Mouse (Mus musculus): ENCODE measurements around the gene Parp1.
"Not testable (repeated sequence)": the region's sequence is repeated elsewhere in the genome, so short reads cannot be mapped to it uniquely, and the experiment has no call there.

The Parp1 gene

DNA sequence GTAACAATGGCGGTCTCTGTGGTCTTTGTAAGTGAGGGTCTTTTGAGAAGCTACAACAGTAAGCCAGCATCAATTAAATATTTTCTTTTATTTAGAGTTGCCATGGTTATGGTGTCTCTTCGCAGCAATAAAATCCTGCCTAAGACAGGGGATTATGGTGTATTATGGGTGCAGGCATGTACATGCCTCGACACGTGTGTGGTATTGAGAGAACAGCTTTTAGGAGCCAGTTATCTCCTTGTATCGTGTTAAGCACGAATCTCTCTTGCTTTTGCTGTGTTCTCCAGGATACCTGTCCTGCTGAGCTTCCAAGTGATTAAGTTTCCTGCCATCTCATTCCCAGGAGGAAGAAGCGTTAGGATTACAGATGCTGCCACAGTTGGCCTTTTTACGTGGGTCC, 9.3 kb upstream of the Parp1 start:
- DNase-seq (ENCODE audit: low spot score), result no peak

GRCm38 (mm10) chr1:180561187-180561586, 7.5 kb upstream of the Parp1 start:
- no peak for DNase-seq (ENCODE audit: low spot score)

GRCm38 (mm10) chr1:180564885-180565284, 3.8 kb upstream of the Parp1 start:
- no peak for DNase-seq (ENCODE audit: low spot score)

DNA sequence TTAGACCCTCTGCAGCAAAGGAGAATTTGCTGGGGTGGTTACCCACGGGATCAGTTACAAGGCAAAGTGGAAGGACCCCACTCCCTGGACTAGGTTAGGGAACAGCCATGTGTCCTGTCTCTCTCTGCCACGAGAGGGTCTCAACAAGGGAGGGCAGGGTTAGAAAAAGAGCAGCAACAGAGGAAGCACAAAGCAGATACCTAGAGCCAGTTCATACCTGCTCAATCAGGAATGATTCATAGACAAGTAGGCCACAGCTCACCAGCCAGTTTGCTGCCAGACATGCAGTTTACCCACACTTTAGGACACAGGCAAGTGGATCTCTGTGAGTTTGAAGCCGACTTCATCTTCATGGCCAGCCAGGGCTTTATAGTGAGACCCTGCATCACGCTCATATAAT, 963 bp upstream of the Parp1 start:
- DNase-seq (ENCODE audit: low spot score), result no peak

DNA sequence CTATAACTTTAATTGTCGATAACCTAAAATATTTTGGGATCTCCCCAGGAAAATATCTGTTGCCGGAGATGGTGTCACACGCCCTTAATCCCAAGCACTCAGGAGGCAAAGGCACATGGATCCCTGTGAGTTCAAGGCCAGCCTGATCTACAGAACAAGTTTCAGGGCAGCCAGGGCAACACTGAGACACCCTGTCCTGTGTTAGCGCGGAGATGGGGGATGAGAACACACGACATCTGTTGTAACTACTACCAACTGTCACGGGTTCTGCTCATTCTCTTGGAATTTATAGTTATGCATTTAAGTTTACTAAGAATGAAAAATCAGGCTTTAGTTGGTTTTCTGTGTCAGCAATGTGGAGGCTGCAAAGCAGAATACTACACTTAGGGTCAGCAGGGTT, 476 bp upstream of the Parp1 start:
- DNase-seq (ENCODE audit: low spot score), result no peak

GRCm38 (mm10) chr1:180569453-180569852, 729 bp downstream of the Parp1 start:
- no peak for DNase-seq (ENCODE audit: low spot score)

- no peak for DNase-seq (ENCODE audit: low spot score)
Observed at GRCm38 (mm10) chr1:180570181-180570580, 1.5 kb downstream of the Parp1 start.

DNA sequence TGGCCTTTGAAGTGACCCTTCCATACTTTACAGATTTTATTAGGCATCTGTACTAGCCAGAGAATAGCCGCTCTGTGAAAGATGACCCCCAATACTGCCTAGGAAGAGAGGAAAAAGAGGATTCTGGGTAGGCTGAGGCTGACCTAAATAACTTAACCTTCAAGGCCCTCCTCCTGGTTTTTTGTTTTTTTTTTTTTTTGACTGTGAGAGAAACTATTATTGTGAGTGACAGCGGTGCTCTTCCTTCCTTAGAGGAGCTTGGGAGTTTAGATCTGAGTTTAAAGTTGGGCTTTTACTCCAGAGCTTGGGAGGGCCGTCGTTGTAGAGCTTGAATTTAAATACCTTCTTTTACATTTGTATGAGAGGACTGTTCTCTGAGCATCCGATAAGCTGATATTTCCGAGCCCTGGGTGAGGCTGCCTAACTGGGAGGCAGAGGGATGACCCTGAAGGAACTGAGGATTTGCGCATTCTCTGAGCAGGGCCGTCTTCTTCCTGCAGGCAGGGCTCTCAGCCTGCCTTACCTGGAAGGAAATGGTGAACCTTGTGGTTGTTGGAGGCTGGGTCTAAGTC, 2.4 kb downstream of the Parp1 start:
- DNase-seq (ENCODE audit: low spot score), result no peak

DNA sequence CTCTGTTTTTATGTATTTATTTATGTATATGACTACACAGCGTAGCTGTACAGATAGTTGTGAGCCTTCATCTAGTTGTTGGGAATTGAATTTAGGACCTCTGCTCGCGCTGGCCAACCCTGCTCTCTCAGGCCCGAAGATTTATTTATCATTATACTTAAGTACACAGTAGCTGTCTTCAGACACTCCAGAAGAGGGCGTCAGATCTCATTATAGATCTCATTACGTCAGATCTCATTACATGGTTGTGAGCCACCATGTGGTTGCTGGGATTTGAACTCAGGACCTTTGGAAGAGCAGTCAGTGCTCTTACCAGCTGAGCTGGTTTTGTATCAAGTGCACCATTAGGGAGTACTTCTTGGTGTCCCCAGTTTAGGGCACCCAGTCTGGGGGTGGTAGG, 3.0 kb downstream of the Parp1 start:
- DNase-seq (ENCODE audit: low spot score), result not testable (repeated sequence)

DNA sequence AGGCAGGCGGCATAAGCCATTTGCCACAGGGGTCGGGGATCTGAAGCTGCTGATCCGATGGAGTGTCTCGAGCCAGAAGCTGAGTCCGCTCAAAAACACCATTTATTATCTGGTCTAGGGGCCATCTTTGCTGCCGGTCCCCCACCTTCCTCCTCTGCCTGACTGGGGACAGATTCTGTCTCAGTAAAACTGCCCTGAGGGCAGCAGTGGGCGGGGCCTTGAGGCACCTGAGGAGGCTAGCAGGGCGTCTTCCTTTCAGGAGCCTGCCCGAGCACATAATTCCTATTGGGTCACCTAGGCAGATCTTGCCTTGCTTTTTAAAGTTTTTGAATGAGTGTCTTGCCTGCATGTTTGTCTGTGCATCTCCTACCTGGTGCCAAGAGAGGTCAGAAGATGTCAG, 3.4 kb downstream of the Parp1 start:
- no peak for DNase-seq (ENCODE audit: low spot score)

GRCm38 (mm10) chr1:180576524-180576923, 7.8 kb downstream of the Parp1 start:
- no peak for DNase-seq (ENCODE audit: low spot score)

DNA sequence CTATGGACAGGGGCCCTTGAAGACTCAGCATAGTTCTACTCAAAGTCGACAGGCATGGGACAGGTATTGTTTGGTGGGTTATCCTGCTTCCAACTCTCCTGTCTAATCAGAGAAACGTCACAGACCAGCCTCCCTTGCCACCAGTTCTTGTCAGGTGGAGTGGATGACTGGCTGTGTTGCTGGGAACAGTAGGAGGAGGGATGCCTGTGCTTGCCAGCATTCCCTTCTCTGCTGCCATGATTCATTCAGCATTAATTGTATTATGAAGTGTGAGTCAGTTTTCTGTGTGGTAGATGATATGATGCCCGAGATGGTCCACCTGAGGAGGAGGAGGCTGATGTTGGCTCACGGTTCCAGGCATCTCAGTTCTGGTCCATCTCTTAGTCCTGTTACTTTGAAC, 9.1 kb downstream of the Parp1 start:
- DNase-seq (ENCODE audit: low spot score), result no peak

- no peak for DNase-seq (ENCODE audit: low spot score)
Observed at GRCm38 (mm10) chr1:180587792-180588442, 19.2 kb downstream of the Parp1 start.

DNA sequence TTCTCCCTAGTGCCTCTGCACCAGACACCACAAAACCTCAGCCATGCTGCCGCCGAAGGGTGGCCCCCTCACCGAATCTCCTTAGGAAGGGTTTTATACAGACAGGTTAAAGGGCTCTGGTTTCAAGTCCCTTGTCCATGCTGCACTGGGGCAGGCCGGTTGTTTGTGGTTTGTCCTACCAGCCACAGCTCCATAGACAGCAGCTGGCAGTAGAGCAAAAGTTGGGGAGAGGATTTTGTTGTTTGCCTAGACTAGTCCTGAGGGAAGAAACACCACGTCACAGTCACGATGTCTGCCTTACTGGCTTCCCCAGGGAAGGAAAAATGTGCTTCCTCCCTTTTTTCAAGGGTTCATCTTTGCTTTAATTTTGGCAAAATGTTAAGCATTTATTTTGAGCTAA, 31.9 kb downstream of the Parp1 start:
- no peak for DNase-seq (ENCODE audit: low spot score)

GRCm38 (mm10) chr1:180601806-180602205, 33.1 kb downstream of the Parp1 start:
- DNase-seq (ENCODE audit: low spot score), result no peak

DNA sequence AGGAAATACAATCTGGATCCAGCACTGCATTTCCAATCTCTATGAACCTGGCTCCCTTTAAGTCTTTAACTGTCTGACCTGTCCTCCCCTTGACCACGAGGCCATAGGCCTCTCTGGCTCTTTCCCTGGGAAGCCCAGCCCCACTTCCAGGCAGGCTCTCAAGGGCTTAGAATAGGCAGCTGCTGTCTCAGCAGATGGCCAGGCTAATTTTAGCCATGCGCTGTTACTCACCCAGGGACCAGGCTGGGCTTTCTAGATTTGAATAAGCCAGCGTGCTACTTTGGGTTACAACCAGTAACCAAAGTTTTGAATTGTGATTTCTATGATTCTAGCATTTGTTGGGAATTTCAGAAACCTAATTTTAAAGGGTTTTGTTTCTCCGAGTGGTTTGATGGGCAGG, 35.9 kb downstream of the Parp1 start:
- no peak for DNase-seq (ENCODE audit: low spot score)

GRCm38 (mm10) chr1:180606106-180606505, 37.4 kb downstream of the Parp1 start:
- no peak for DNase-seq (ENCODE audit: low spot score)

GRCm38 (mm10) chr1:180606796-180607577, 38.3 kb downstream of the Parp1 start:
- DNase-seq (ENCODE audit: low spot score), result no peak

DNA sequence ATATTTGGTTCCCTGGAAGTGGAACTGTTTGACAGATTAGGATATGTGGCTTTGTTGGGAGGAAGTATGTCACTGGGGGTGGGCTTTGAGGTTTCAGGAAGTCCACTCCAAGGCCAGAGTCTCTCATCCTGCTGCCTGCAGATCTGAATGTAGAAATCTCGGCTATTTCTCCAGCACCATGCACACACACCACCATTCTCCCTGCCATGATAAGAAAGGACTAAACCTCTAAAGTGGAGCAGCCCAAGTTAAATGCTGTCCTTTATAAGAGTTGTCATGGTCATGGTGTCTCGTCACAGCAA, 38.8 kb downstream of the Parp1 start:
- DNase-seq (ENCODE audit: low spot score), result no peak

DNA sequence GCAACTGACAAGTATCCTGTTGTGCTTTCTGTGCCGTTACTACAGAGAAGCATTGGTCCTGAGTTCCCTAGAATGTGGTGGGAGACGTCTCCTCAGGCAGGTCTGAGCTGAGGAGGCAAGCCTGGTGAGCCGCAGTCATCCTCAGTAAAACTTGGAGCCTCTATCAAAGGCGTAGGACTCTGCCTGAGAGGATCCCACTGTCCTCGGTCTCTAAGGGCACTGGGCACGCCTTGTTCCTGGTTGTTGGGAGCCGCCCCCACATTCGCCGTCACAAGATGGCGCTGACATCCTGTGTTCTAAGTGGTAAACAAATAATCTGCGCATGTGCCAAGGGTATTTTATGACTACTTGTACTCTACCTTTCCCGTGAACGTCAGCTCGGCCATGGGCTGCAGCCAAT, 43.1 kb downstream of the Parp1 start:
- not testable (repeated sequence) for DNase-seq (ENCODE audit: low spot score)

DNA sequence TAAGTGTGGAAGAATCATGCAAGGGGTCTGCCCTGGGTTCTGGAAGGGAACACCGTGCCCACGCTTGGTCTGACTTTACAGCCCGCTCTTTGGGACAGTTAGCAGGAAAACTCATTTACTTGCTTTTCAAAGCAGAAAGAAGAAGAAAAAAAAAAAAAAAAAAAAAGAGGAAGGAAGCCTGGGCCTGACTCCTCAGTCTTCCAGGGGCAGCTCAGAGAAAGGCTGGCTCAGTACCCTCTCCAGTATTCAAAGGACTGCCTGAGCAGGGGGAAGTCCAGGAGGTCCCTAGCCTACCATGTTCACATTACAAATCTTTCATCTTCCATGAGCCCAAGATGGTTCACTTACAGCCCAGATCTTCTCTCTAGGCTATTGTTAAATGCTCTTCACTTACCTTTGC, 48.0 kb downstream of the Parp1 start:
- no peak for DNase-seq (ENCODE audit: low spot score)

DNA sequence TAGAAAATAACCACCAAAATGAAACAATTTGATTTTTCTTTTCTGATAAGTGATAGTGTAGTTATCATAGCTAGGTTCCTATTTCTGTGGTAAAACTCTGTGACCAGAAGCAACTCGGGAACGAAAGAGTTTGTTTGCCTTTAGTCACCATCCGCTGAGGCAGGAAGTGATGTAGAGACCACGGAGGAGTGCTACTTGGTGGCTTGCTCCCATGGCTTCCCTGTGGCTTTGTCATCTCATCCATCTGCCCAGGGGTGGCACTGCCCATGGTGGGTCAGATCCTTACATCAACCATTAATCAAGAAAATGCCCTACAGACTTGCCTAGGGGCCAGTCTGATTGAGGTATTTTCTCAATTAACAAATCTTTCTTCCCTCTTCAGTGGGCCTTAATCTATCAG, 53.7 kb downstream of the Parp1 start:
- no peak for DNase-seq (ENCODE audit: low spot score)

GRCm38 (mm10) chr1:180623911-180624310, 55.2 kb downstream of the Parp1 start:
- DNase-seq (ENCODE audit: low spot score), result no peak

DNA sequence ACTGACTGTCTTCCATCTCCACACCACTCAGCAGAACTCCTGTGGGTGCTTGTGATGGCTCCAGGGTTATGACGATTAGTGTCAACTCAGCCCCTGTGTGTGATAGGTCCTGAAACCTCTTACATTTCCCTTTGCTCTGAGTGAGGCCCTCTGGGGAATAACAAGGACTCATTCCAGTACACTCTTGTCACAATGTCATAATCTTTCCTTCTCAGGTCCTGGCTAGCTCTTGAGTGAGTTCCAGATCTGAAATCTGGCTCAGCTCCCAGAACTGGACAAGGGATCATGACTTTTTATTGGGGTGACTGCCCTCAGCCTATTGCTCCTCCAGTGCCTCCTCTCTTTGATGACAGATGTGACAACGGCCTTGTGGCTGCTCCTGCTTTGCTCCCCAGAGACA, 57.4 kb downstream of the Parp1 start:
- DNase-seq (ENCODE audit: low spot score), result no peak
